Mouse (Mus musculus): ENCODE results near the gene Npb. TPM values are rescaled to one million over a fixed set of nuclear protein-coding genes. Genes with fewer than 3 reads are reported as not detected.
"Not testable (repeated sequence)": the region's sequence is repeated elsewhere in the genome, so short reads cannot be mapped to it uniquely, and the experiment has no call there.

Npb gene
- polyA plus RNA-seq, 2 experiments, result 5.5 to 11.9 TPM

DNA sequence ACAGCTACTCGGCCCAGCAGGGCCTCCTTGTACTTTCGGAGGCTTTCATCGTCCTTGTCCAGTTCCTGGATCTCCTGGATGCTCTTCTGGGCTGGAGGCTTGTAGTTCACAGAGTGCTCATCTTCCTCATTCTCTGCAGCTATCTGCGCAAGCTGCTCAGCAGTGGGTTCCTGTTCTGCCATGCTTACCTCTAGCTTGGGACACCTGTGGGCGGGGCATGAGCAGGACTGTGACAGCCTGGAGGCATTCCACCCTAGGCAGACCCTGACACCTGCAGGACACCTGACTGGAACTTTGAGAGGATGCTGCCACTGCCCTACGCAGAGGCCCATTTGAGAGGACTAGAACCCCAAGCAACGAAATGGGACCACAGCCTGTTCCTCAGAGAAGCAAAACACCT, 28.1 kb upstream of the Npb start:
- peaks cover 16 to 19% of the 10 kb centered on the region in 2 experiments for H3K4me1 ChIP-seq (replicated peaks; ENCODE audit: control insufficient read depth in 2 of 2, insufficient read depth in 2 of 2, low read length in 1 of 2)
- H3K9ac ChIP-seq (replicated peaks), result peak overlapping the region; percentile 86
- peaks cover 22% of the 10 kb centered on the region for H3K36me3 ChIP-seq (replicated peaks; ENCODE audit: control insufficient read depth, insufficient read depth, low read depth)
- peak overlapping the region; percentile 70 for H3K27ac ChIP-seq
- TF ChIP-seq CTCF (IDR thresholded peaks at IDR 0.05; ENCODE audit: low read depth) (no peak), EP300 (IDR thresholded peaks at IDR 0.05; ENCODE audit: low read depth) (no peak)
- ATAC-seq (ENCODE audit: insufficient read depth), result no peak
- H3K9me3 ChIP-seq (ENCODE audit: control insufficient read depth, low read length), result no peaks in the 10 kb centered on the region
- H3K4me2 ChIP-seq (ENCODE audit: low read depth), result peak overlapping the region; percentile 98
- WGBS (ENCODE audit: insufficient replicate concordance), result 41% methylated on average over 7 of the region's 7 CpGs
- peak overlapping the region; percentile 86 to 89 for H3K4me3 ChIP-seq (ENCODE audit: insufficient read depth in 1 of 2, low read depth in 2 of 2, low read length in 2 of 2)
- no peaks in the 10 kb centered on the region for H3K27me3 ChIP-seq (ENCODE audit: control insufficient read depth, insufficient read depth, low read length)
- DNase-seq (ENCODE audit: low read depth in 3 of 3, low spot score in 3 of 3), result no peak

DNA sequence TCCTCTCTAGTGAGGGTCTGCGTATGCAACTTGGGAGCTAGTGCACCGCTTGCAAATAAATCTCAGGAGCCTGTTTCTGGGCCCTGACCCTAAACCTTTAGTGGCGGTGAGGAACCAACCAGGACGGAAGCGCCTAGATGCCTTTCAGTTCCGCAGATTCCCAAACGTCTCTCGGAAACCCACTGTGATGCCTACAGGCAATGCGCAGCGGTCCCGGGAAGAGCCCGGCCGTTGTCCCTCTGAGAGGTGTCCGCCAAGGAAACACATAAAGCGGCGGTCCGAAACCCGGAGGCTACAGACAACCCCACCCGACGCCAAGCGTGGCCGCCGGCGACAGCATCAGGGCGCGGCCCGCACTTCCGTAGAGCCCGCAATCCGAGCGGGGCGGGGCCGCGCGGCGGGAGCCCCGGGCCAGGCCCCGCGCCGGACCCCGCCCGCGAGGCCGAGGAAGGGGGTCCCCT, 27.4 kb upstream of the Npb start:
- no peaks in the 10 kb centered on the region for H3K9me3 ChIP-seq (ENCODE audit: control insufficient read depth, low read length)
- H3K9ac ChIP-seq (replicated peaks), result peak overlapping the region; percentile 86
- WGBS (ENCODE audit: insufficient replicate concordance), result under 1% methylated on average over 44 of the region's 44 CpGs

DNA sequence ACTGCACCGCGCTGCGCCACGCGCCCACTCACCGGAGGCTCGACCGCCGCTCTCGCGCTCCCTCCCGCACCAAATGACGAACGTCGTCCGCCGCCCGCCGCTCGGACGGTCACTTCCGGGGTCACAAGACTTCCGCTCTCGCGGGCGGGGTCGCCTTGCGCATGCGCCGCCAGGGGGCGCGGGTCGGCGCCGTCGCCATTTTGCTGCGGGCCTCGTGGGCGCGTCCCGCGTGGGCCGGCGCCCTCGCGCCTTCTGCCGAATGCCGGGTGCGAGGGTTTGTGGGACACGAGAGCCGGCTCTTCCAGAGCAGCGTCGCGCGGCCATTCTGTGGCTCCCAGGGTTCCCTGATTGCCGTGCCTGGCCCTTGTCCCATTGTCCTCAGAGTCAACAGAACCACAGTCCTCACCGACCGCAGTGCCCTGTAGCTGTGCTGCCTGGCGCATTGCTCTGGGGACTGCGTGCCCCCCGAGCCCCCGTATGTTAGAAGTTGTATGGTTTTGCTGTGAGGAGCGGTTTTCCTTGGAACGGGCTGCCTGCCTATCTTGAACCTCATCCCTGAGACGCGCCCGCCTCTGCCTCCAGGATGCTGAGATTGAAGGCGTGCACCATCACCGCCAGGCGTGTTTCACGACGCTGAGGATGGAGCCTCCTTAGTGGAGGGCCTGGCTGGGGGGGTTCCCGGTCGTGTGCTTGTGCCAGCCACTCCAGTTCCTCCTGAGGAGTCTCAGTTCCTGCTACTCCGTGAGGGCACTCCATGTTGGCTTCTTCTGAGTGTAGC, 26.6 kb upstream of the Npb start, which contains the start of gene Arhgdia:
Gene Arhgdia, minus strand, starts transcription at position 135 of the 778 bp plus-strand sequence.
- peaks cover 35% of the 10 kb centered on the region for H3K36me3 ChIP-seq (replicated peaks; ENCODE audit: control insufficient read depth, insufficient read depth, low read depth)
- no peaks in the 10 kb centered on the region for H3K9me3 ChIP-seq (ENCODE audit: control insufficient read depth, low read length)
- peak within 1 kb of the TSS; percentile 86 to 89 for H3K4me3 ChIP-seq (ENCODE audit: insufficient read depth in 1 of 2, low read depth in 2 of 2, low read length in 2 of 2)
- peak; percentile 72 for ATAC-seq (ENCODE audit: insufficient read depth)
- peak within 1 kb of the TSS; percentile 98 for H3K4me2 ChIP-seq (ENCODE audit: low read depth)
- WGBS (ENCODE audit: insufficient replicate concordance), result 2% methylated on average over 71 of the region's 75 CpGs
- peaks cover 13 to 17% of the 10 kb centered on the region in 2 experiments for H3K4me1 ChIP-seq (replicated peaks; ENCODE audit: control insufficient read depth in 2 of 2, insufficient read depth in 2 of 2, low read length in 1 of 2)
- peak within 1 kb of the TSS; percentile 86 for H3K9ac ChIP-seq (replicated peaks)
- no peaks in the 10 kb centered on the region for H3K27me3 ChIP-seq (ENCODE audit: control insufficient read depth, insufficient read depth, low read length)
- peak; percentile 57 to 66 (median 64) for DNase-seq (ENCODE audit: low read depth in 3 of 3, low spot score in 3 of 3)
- TF ChIP-seq CTCF (IDR thresholded peaks at IDR 0.05; ENCODE audit: low read depth), result peak; percentile 48
- TF ChIP-seq EP300 (IDR thresholded peaks at IDR 0.05; ENCODE audit: low read depth), result no peak
- H3K27ac ChIP-seq, result peak within 1 kb of the TSS; percentile 70

More for the DNA sequence above, 27.4 kb upstream of the Npb start:
- TF ChIP-seq CTCF (IDR thresholded peaks at IDR 0.05; ENCODE audit: low read depth), result no peak
- no peak for TF ChIP-seq EP300 (IDR thresholded peaks at IDR 0.05; ENCODE audit: low read depth)
- ATAC-seq (ENCODE audit: insufficient read depth), result peak; percentile 71
- Histone ChIP-seq H3K27me3 (ENCODE audit: control insufficient read depth, insufficient read depth, low read length) (no peaks in the 10 kb centered on the region), H3K36me3 (replicated peaks; ENCODE audit: control insufficient read depth, insufficient read depth, low read depth) (peaks cover 29% of the 10 kb centered on the region), H3K4me1 (replicated peaks; ENCODE audit: control insufficient read depth in 2 of 2, insufficient read depth in 2 of 2, low read length in 1 of 2) (peaks cover 16 to 19% of the 10 kb centered on the region in 2 experiments), H3K27ac (peak overlapping the region; percentile 70), H3K4me3 (ENCODE audit: insufficient read depth in 1 of 2, low read depth in 2 of 2, low read length in 2 of 2) (peak overlapping the region; percentile 86 to 89), H3K4me2 (ENCODE audit: low read depth) (peak overlapping the region; percentile 98)
- no peak for DNase-seq (ENCODE audit: low read depth in 3 of 3, low spot score in 3 of 3)

DNA sequence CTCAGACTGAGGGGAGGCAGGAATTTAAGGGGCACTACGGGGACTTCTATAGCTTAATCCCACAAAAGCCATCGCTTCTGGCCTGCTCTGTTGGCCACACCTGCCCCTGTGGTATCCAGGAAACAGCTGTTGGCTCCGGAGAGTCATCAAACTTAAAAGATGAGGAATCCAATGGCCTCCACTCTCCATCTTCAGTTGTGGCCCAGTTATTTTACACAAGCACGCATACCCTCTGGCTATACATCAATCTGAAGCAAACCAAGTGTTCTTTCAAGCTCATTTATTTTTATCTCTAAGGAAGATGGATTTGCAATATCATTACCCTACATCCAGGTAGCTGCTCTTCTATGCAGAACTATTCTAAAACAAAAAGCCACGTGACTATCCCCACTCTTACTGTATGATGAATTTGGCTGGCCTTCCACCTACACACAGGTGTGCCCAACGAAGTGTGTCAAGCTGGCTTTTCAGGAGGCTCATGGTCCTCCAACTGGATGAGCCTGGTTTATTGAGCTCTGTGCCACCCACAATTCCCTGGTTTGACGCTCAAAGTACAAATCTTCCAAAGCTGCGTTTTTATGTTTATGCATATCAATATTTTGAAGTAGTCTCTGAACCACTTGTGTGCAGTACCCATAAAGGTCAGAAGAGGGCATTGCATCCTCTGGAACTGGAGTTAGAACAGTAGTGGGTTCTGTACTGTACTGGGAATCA, 25.9 kb upstream of the Npb start:
- H3K27me3 ChIP-seq (ENCODE audit: control insufficient read depth, insufficient read depth, low read length), result no peaks in the 10 kb centered on the region
- peak overlapping the region; percentile 86 for H3K9ac ChIP-seq (replicated peaks)
- no peaks in the 10 kb centered on the region for H3K9me3 ChIP-seq (ENCODE audit: control insufficient read depth, low read length)
- H3K4me3 ChIP-seq (ENCODE audit: insufficient read depth in 1 of 2, low read depth in 2 of 2, low read length in 2 of 2), result peak overlapping the region; percentile 86 to 89; a peak in 3 of 4 replicates
- DNase-seq (ENCODE audit: low read depth in 3 of 3, low spot score in 3 of 3) (no peak), ATAC-seq (ENCODE audit: insufficient read depth) (no peak)
- H3K36me3 ChIP-seq (replicated peaks; ENCODE audit: control insufficient read depth, insufficient read depth, low read depth), result peaks cover 43% of the 10 kb centered on the region
- peak overlapping the region; percentile 70 for H3K27ac ChIP-seq
- peaks cover 13 to 17% of the 10 kb centered on the region in 2 experiments for H3K4me1 ChIP-seq (replicated peaks; ENCODE audit: control insufficient read depth in 2 of 2, insufficient read depth in 2 of 2, low read length in 1 of 2)
- peak overlapping the region; percentile 98 for H3K4me2 ChIP-seq (ENCODE audit: low read depth)
- peak; percentile 71 for TF ChIP-seq CTCF (IDR thresholded peaks at IDR 0.05; ENCODE audit: low read depth)
- TF ChIP-seq EP300 (IDR thresholded peaks at IDR 0.05; ENCODE audit: low read depth), result no peak
- WGBS (ENCODE audit: insufficient replicate concordance), result 62% methylated on average over 8 of the region's 8 CpGs

DNA sequence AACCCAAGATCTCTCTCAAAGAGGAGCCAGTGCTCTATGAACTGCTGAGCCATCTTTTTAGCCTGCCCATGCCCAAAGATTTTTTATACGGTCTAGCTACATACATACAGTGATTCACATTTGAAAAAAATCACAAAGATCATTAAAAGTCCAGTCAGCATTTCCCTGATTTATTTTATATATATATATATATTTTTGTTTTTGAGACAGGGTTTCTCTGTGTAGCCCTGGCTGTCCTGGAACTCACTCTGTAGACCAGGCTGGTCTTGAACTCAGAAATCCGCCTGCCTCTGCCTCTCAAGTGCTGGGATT, 25.3 kb upstream of the Npb start:
- Histone ChIP-seq H3K36me3 (replicated peaks; ENCODE audit: control insufficient read depth, insufficient read depth, low read depth) (peaks cover 47% of the 10 kb centered on the region), H3K4me1 (replicated peaks; ENCODE audit: control insufficient read depth in 2 of 2, insufficient read depth in 2 of 2, low read length in 1 of 2) (peaks cover 13 to 17% of the 10 kb centered on the region in 2 experiments)
- ATAC-seq (ENCODE audit: insufficient read depth); H3K4me2 ChIP-seq (ENCODE audit: low read depth); H3K9ac ChIP-seq (replicated peaks); H3K9me3 ChIP-seq (ENCODE audit: control insufficient read depth, low read length); H3K4me3 ChIP-seq (ENCODE audit: insufficient read depth in 1 of 2, low read depth in 2 of 2, low read length in 2 of 2); H3K27me3 ChIP-seq (ENCODE audit: control insufficient read depth, insufficient read depth, low read length); H3K27ac ChIP-seq; DNase-seq (ENCODE audit: low read depth in 3 of 3, low spot score in 3 of 3): not testable (repeated sequence)
- WGBS (ENCODE audit: insufficient replicate concordance), result 79% methylated on average over 2 of the region's 2 CpGs

Measured in liver, embryonic 14.5 days (tissue).